In genomic region chr15:25621351-25622199, GRCm38 (mm10) we compare ENCODE assay signal across 8 mouse cellular contexts. TPM values are rescaled to one million over a fixed set of nuclear protein-coding genes. Genes with fewer than 3 reads are reported as not detected.
A peak's percentile ranks its signal among the peaks of the same experiment; 100 is the strongest.
DNase-seq lines count a peak whose midpoint lies in the region; ATAC-seq and TF ChIP-seq lines count a peak whose summit lies in the region.

No protein-coding gene starts in this region.

- H3K27ac ChIP-seq in cerebellum, adult 2 months (ENCODE audit: insufficient read depth, low read length) = no peak overlapping the region
- peak overlapping the region; percentile 95 for H3K27ac ChIP-seq in hindbrain, embryonic 10.5 days
- peak overlapping the region; percentile 76 for H3K27ac ChIP-seq in lung, postnatal 0 days (ENCODE audit: low read length)

- no peaks in the 10 kb centered on the region for H3K36me3 ChIP-seq in hindbrain, embryonic 10.5 days
- H3K36me3 ChIP-seq in lung, postnatal 0 days (ENCODE audit: insufficient read depth, low read length) = no peaks in the 10 kb centered on the region

- no peak for DNase-seq in cerebellum, adult 2 months
- DNase-seq in cerebellum, postnatal 4 days (ENCODE audit: low spot score in 2 of 2) = no peak
- DNase-seq in Muller cell, postnatal 12 days (ENCODE audit: inconsistent ontology term) = peak; percentile 16
- no peak for DNase-seq in hindbrain, embryonic 10.5 days (ENCODE audit: low spot score)
- peak; percentile 81 for DNase-seq in lung, postnatal 0 days (ENCODE audit: low spot score)
- peak; percentile 18 to 26 for DNase-seq in thymus, postnatal 36 days
- DNase-seq in layer of hippocampus, adult 18-20 months (ENCODE audit: low spot score in 2 of 2) = no peak

- no peak for TF ChIP-seq CTCF in cerebellum, adult 2 months (IDR thresholded peaks at IDR 0.05; ENCODE audit: borderline replicate concordance, insufficient read depth, low read depth, low read length)
- TF ChIP-seq CTCF in lung, postnatal 0 days (IDR thresholded peaks at IDR 0.05) = no peak

- H3K4me3 ChIP-seq in cerebellum, adult 2 months (replicated peaks; ENCODE audit: insufficient read depth, low read depth, low read length) = peak overlapping the region; percentile 74
- H3K4me3 ChIP-seq in hindbrain, embryonic 10.5 days = peak overlapping the region; percentile 94
- H3K4me3 ChIP-seq in lung, postnatal 0 days (ENCODE audit: low read depth, low read length) = peak overlapping the region; percentile 73

- TF ChIP-seq EP300 in lung, postnatal 0 days (IDR thresholded peaks at IDR 0.05) = peak; percentile 55; the same call in 1 of the 2 replicates

- WGBS in cerebellum, adult 2 months = 18% methylated on average over 20 of the region's 20 CpGs
- WGBS in hindbrain, embryonic 10.5 days = 5% methylated on average over 20 of the region's 20 CpGs
- WGBS in lung, postnatal 0 days = 10% methylated on average over 20 of the region's 20 CpGs

- peak; percentile 5 for ATAC-seq in lung, postnatal 0 days
- ATAC-seq in granulocyte monocyte progenitor cell, adult 5-6 weeks (replicated peaks; ENCODE audit: poor library complexity, severe bottlenecking) = no peak

- TF ChIP-seq POLR2A in cerebellum, adult 2 months (IDR thresholded peaks at IDR 0.05; ENCODE audit: borderline replicate concordance, insufficient read depth, low read length) = no peak

- 0 out of 2 replicates have a peak overlapping the region, but pooled peaks have one; percentile 32 for H3K9ac ChIP-seq in lung, postnatal 0 days (replicated peaks; ENCODE audit: low read depth)

- peak overlapping the region; percentile 73 for H3K4me2 ChIP-seq in lung, postnatal 0 days (replicated peaks; ENCODE audit: low read depth, low read length)

- no peaks in the 10 kb centered on the region for H3K4me1 ChIP-seq in cerebellum, adult 2 months (ENCODE audit: control insufficient read depth, insufficient read depth, low read length)
- peaks cover 38% of the 10 kb centered on the region for H3K4me1 ChIP-seq in hindbrain, embryonic 10.5 days (replicated peaks)
- peaks cover 18% of the 10 kb centered on the region; the same call in 1 of the 2 replicates for H3K4me1 ChIP-seq in lung, postnatal 0 days (ENCODE audit: insufficient read depth, low read depth, low read length)

- no peaks in the 10 kb centered on the region for H3K9me3 ChIP-seq in hindbrain, embryonic 10.5 days
- no peaks in the 10 kb centered on the region for H3K9me3 ChIP-seq in lung, postnatal 0 days (ENCODE audit: low read length)

- H3K27me3 ChIP-seq in cerebellum, adult 2 months (ENCODE audit: control insufficient read depth, insufficient read depth, low read length) = no peaks in the 10 kb centered on the region
- H3K27me3 ChIP-seq in hindbrain, embryonic 10.5 days (ENCODE audit: insufficient read depth, poor library complexity, severe bottlenecking) = peaks cover 16% of the 10 kb centered on the region
- H3K27me3 ChIP-seq in lung, postnatal 0 days (replicated peaks; ENCODE audit: insufficient read depth, low read length) = no peaks in the 10 kb centered on the region

RNA-seq across cellular contexts. Expression of gene Myo10, which starts 0.8 kb away (rescaled TPM):
- 30.0 TPM in 2 replicates for polyA plus RNA-seq in cerebellum, adult 2 months (2012; rRNA removed)
- polyA plus RNA-seq in hindbrain, embryonic 10.5 days (2016; fragmentation: Nextera tagmentation; extraction: Ambion mirVana) = 41.8 and 45.4 TPM in 2 replicates
- polyA plus RNA-seq in lung, postnatal 0 days (2015; fragmentation: Nextera tagmentation; extraction: Ambion mirVana) = 17.3 and 20.2 TPM in 2 replicates
- 1.4 and 8.9 TPM in 2 replicates for total RNA-seq in granulocyte monocyte progenitor cell, adult 5-6 weeks (2014; fragmentation: Nextera tagmentation)
- total RNA-seq in granulocyte monocyte progenitor cell, adult 5-6 weeks (2017) = 2.9 and 3.3 TPM in 2 replicates
- 10 to 100 TPM; 49.7 to 50.7 TPM for total RNA-seq in layer of hippocampus, adult 18-20 months (2021)

Comparison
In these comparisons a context has a peak if more than half of its experiments do, and no peak if none do; other contexts are left out.
1. DNase-seq: peak in Muller cell, postnatal 12 days (single experiment), lung, postnatal 0 days (single experiment) and thymus, postnatal 36 days (2 of 2); none in cerebellum, adult 2 months (0 of 2), cerebellum, postnatal 4 days (0 of 2), hindbrain, embryonic 10.5 days (single experiment) and layer of hippocampus, adult 18-20 months (0 of 2).
2. Peak in every context shown above with its lines, with median percentiles within 50 percentile points of each other: H3K4me3 ChIP-seq.